Mouse (Mus musculus) embryo, embryonic 11 days (tissue): ENCODE measurements around the gene Hoxd11.
A peak's percentile ranks its signal among the peaks of the same experiment; 100 is the strongest.

Experiments
- DNase-seq: peaks from one replicate; pipeline ENCODE4 v3.0.0-alpha.2; 2015

Hoxd11 gene

DNA sequence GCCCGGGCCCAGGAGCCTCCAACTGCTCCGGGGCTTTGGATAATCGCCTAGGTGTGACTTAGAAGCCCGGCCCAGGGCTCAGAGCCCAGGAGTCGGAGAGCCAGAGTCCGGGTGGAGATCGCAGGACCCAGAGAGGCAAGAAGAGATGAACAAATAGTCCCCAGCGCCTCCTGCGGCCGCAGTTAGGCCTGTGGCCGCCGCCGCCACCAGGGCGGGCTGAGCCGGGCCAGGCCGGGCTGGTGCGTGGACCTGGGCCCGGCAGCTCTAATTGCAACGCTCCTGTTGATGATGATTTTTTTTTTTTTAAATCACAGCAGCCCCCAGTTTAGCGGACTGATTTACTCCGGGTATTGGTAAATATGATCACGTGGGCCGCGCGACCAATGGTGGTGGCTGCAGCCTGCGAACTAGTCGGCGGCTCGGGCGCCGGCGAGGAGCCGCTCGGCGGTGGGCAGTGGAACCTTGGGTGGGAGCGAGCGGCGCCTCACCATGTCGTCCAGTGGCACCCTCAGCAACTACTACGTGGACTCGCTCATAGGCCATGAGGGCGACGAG lies 18.3 kb downstream of the Hoxd11 start, which contains the start of gene Hoxd9:
TSS of gene Hoxd9 (plus strand) at position 161 of the 555 bp plus-strand sequence.
- DNase-seq, result peak; percentile 85

DNA sequence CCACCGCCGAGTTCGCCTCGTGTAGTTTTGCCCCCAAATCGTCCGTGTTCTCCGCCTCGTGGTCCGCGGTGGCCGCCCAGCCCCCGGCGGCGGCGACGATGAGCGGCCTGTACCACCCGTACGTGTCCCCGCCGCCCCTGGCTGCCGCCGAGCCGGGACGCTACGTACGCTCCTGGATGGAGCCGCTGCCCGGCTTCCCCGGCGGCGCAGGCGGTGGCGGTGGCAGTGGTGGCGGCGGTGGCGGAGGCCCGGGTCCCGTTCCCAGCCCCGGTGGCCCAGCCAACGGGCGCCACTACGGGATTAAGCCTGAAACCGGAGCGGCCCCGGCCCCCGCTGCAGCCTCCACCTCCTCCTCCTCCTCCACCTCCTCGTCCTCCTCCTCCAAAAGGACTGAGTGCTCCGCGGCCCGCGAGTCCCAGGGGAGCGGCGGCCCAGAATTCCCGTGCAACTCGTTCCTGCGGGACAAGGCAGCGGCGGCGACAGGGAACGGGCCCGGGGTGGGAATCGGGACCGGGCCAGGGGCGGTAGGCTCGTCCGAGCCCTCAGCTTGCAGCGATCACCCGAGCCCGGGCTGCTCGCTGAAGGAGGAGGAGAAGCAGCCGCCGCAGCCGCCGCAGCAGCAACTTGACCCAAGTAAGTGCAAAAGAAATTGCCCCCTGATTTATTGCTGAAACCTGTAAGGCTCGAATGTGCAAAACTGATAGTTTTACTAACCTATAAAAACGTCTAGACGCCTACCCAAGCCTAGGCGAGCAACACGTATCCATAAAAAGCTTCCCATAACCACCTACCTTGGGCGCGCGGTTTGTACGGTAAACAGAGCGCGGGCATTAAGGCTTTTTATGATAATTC lies 19.1 kb downstream of the Hoxd11 start:
- no peak for DNase-seq

DNA sequence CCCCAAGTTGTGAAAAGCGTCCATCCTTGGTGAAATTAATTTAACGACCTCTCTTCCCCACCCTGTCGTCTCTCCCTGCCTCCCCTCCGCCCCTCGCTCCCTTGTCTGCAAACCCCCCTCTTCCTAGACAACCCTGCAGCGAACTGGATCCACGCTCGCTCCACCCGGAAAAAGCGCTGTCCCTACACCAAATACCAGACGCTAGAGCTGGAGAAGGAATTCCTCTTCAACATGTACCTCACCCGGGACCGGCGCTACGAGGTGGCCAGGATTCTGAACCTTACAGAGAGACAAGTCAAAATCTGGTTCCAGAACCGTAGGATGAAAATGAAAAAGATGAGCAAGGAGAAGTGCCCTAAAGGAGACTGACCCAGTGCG lies 19.7 kb downstream of the Hoxd11 start:
- DNase-seq, result no peak

DNA sequence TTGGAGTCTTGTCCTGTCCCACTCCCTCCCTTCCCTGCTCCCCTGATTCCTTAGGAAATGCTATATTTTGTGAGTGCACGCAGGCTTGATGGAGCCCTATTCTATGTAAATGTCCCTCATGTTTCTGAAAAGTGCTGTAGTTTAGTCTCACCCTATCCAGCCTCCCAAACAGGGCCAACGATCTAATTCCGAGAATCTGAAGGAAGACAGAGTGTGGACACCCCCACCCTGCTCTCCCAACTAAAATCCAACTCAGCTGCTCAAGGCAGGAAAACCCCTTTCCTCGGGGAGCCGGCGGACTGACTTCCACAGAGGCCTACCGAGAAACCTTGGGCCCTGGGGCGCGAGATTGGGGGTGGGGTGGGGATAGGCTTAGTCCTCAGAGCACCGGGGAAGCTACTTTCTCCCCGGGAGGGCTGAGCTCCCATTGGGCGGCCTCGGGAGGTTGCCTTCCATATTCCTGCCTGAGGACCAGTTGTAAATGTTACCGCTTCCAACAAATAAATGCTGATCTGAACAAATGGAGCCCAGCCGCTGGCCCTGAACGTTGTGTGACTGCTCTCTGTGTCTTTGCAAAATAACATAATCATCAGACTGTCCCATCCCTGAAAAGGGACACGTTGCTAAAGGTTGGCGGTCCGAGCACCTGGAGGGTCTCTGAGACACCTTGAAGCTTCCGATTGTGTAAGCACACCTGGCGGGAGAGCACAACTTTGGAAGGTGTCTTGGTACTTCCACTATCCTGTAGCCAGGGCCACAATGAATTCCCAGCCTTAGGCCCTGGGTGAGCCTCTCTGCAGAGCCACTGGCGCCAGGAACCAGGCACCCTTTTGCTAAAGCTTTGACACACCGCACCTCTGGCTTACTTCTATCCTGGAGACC lies 20.5 kb downstream of the Hoxd11 start:
- DNase-seq, result no peak

DNA sequence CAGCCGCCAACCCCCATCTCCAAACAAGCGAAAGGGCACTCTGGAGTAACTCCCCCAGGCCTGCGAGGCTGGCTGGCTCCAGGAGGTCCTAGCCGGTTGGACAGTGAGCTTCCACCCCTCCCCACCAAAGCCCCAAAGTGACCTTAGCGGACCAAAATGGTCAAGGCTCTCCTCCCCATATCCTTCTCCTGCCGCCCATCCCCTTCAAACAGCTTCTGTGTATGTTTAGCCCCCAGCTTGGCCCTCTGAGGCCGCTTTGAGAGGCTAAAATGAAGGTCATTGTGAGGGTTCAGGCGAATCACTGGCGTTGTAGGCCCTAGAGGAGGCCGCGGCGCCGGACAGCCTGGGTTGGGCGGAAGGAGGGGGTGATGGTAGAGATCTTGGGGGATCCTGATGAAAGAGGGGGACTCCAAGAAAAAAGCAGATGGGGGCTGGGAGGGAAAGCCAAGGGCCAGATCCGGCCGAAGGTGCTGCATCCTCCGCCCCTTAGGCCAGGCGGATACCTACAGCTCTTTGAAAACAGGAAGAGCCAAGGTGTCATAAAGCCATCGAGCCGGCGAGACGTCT lies 21.3 kb downstream of the Hoxd11 start:
- no peak for DNase-seq

DNA sequence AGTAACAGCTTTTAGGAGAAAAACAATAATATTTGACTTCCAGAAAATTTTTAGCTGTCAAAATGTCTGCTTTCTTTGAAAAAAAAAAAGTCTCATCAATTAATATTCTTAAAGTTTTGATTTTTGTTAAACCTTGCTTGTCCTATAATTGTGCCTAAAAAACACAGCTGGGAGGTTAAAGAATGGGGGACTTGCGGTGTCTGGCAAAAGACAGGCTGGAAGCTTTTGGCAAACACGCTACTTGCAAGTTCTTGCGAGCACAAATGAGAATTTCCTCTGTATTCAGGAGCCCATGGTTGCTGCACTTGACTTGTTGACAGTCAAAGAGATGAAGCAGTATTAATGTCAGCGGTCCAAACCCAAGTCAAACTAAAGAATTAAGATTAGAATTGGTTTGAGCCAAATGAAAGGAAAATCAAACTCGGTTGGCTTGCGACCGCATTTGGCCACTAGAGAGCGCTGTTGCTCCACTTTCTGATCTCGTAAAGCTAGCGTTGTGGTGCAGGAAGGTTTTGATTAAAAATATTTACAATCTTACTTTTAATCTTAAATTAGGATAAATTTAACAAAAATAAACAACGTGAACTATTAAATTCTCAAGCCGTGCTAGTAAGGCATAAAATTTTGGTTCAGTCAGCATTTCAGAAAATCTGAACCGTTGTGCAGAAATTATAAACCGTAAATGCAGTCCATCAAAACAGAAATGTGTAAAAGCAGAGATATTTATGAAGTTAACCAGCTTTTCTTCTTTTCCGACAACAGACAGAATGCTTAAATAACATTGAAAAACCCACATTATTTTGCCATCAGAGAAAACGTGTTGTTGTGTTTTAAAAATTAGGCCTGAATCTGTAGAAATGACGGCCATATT lies 22.8 kb downstream of the Hoxd11 start:
- DNase-seq, result peak; percentile 88

DNA sequence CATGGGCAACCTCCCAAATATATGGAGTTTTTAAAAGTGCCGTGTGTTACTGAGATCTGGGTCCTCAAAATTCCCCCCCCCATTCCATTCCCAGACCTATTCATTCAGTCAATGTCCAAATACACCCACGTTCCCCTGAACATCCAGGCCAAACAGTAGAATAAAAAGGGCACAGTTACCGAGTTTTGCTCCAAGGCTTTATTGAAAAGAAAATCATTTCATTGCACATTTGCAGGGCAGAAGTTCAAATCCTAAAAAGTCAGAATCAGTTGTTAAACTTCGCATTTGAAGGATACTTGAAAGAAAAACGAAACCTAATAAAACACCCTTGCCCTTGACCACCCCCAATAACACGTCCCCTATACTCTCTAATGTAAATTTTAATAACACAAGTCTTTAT lies 23.5 kb downstream of the Hoxd11 start:
- no peak for DNase-seq

DNA sequence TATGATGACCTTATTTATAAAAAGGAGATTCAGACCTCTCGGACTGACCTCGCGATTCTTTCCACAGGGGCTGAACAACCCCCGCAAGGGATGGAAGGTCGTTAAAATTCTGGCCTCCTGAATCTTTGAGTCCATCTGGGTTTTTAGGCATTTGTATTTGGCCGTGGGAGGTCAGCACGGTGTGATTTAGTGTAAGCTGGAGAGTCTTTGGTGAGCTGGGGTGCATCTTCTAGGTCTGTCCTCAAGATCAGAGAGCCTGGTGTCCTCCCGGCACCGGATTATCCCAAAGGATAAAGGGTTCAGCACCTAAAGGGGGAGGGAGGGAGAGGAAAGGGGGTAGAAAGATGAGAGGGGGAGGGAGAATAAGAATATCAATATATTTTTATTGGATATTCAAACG lies 24.0 kb downstream of the Hoxd11 start:
- DNase-seq, result no peak

DNA sequence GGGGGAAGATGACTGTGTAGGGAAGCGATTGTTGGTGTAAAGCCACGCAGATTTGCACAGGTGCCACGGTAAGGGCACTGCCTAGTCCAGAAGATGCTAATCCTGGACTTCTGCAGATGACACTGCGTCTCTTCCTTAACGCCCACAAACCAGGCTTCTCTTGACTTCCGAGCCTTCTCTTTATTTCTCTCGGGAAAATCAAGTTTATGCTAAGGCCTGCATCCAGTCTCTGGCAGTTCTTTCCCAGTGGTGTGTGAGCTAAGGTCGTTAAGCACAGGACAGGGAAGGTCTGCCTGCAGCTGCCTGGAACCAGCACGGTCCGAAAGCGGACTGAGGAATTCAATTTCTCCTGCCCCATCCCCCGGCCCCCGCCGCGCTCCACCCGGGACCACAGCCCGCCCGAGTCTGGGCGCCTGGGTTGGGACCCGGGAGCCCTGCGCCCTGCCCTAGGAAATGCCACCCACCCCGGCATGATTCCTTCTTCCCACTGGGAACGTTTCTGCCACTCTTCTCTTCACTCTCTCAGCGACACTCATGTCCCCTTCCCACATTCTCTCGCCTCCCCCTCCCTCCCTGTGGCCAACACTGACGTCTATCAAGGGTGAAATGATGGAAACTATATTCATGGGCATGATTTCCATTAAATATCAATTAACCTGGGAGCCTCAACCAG lies 24.5 kb downstream of the Hoxd11 start:
- DNase-seq, result peak; percentile 64

DNA sequence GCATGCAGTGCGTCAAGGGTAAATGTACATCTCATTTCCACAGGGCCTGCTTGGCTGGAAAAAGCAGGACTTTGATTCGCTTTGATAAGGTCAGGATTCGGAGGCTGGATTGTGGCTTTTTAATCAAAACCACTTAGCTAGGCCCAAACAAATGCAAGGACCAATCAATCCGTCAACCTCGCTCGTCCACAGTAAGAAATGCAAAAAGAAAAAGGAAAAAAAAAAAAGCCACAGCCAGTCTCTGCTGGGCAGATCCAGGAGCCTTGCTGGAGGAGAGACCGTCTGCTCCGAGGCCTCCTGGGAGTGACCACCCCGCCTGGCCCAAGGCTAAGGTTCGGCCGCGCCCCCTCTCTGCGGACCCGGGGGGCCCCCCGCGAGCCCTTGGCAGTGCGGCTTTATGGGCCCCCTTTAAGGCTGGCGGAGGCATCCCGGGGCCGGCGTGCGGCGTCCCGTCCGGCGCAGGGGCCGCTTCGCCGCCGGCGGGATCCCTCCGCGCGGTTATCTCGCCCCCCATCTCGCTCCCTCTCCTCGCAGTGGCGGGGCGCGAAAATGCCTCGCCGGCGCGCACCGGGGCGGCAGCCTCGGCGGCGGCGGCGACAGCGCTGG lies 25.1 kb downstream of the Hoxd11 start, which contains the start of gene Hoxd8:
TSS of gene Hoxd8 (plus strand) at position 223 of the 606 bp plus-strand sequence.
- DNase-seq, result peak; percentile 91

DNA sequence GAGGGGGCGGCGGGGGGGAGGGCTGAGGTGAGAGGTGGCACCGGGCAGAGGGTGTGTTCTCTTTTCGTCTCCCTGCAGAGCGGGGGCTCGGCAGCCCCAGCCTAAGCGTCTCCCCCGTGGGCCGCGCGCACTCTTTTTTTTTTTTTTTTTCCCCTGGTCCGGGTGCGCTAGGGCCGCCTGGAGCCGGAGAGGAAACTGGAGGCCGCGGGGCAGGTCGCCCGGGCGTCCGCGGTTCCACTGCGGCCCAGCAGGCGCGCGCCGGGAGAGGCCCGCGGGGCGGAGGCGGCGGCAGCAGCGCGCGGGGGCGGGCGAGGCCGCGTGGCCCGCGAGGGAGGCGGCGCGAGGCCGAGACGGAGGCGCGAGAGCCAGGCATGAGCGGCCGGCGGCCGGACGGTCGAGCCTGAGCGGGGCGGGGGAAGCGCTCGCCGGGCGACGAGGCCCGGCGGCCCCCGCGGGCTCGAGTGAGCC lies 25.7 kb downstream of the Hoxd11 start:
- peak; percentile 65 for DNase-seq

DNA sequence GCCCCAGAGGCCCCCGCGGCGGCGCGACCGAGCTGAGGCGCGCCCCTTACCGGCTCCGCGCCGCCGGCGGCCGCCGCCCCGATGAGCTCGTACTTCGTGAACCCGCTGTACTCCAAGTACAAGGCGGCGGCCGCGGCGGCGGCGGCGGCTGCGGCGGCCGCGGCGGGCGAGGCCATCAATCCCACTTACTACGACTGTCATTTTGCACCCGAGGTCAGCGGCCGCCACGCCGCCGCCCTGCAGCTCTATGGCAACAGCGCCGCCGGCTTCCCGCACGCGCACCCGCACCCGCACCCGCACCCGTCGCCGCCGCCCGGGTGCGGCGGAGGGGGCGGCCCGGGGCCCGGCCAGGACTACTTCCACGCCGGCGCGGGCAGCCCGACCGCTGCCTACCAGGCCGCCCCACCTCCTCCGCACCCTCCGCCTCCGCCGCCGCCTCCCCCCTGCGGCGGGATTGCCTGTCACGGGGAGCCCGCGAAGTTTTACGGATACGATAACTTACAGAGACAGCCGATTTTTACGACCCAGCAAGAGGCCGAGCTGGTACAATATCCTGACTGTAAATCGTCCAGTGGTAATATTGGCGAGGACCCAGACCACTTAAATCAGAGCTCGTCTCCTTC lies 26.2 kb downstream of the Hoxd11 start:
- DNase-seq, result peak; percentile 77

DNA sequence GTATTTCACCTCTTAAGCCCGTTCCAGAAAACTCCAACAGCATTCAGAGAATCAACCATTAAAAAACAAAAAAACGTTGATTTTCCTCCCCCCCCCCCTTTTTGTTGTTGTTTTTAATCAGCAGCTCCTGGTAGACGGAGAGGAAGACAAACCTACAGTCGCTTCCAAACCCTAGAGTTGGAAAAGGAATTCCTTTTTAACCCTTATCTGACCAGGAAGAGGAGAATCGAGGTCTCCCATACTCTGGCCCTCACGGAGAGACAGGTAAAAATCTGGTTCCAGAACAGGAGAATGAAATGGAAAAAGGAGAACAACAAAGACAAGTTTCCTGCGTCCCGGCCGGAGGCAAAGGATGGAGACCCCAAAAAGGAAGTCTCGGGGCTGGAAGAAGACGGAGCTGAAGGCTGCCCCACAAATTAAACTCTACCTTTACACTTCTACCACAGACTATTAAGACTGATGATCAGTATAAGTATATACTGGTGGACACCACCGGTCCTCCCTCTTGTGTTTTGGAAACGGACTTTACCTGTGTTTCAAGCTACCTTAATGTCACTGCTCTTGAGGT lies 27.1 kb downstream of the Hoxd11 start:
- DNase-seq, result no peak

DNA sequence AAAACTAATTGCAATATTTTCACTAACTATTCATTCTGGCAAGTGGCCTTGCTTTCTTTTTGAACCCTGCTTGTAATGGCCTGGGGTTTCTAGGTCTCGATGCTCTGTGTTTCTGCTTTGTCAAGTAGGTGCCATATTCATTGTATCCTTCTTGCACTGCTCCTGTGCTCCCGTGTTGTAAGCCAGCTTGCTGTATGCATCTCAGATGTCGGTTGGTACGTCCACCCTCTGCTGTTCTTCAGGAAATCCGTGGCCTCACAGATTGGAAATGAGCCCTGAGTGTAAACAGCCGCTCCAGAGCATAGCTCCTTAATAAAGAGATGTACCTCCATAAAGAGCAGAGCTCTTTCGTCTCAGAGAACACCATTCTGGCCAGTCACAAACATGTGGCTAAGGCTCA lies 28.2 kb downstream of the Hoxd11 start:
- no peak for DNase-seq

DNA sequence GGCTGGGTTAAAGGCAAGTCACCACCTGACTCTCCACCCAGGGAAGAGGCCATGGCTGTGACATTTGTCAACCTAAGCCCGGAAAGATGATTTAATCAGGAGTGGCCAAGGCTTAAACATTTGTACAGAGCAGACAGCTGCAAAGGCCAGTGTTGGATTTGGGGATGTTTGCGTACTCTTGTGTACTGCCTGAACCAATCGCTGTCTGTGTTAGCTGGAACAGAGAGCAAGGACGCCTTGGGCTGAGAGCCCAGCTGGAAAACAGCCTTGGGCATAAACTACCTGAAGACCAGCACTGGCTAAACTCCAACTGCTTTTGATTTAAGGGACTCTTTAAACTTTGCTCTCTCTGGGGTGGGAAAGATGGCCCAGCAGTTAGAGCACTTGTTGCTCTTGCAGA lies 29.3 kb downstream of the Hoxd11 start:
- DNase-seq, result no peak

DNA sequence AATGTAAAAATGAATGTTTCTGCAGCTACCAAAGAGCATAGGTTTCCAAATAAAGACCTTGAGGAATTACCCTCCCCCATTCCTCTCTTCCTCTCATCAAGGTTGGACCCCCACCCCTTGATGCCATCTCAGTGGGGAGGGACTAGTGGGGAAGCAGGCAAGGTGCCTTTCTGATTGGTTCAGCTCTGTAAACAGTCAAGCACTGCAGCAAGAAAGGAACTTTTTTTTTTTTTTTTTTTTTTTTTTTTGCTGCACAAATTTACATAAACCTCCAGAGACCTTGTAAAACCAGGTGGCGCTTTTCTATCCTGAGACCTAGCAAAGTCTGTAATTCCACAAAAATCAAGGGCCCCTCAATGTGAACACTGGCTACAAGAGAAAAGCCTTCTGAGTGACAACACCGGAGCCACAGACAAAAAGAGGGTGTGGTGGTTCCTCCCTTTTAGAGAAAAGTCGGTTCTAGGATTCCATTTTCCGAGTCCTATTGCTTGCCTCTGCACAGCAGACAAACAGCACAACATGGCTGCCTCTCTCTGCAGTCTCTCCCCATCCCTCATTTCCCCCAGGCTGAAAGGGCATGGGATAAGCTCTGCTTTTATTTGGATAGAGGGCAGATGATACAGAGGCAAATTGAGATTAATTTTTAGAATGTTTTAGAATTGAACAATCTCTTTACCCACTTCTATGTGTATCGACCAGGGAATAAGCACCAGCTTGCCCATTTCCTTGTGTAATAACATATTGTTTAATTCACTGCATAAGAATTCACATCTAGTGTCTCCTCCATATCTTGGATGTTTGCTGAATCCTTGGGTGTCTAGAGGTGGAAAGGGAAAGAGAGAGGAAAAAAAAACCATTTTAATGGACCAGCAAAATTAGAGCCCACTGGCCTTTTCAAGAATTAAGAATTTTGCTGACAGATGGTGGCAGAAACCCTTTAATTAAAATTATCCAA lies 30.4 kb downstream of the Hoxd11 start:
- DNase-seq, result no peak

DNA sequence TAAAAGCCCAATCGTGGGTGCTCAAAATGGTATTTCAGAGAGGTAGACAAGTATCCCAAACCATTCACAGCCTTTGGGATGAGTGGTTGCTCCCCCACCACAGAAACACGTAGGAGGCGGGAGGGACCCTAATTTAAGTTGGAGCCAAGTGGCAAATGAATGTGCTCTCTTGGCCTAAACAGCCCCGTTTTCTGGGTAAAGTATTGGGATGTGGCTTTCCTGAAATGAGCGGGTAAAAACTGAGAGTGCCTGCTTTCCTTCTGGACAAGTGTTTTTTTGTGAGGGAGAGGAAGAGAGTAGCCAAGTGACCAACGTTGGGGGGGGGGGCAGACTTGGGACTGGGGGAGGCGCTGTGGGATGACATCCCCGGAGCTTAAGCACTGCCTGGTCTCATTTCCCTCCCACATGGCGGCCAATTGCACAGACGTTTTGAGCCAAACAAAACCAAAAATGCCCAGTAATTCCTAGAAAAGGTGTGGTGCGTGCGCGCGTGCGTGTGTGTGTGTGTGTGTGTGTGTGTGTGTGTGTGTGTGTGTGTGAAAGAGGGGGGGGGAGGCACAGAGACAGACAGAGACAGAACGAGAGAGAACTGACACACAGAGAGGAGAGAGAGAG lies 31.7 kb downstream of the Hoxd11 start:
- DNase-seq, result no peak
